ENCODE assay signal across 25 mouse cellular contexts in genomic region chr14:117993845-117994244, GRCm38 (mm10).
"Had no signal": no experiment of that assay in that cellular context is flagged by ENCODE, and none has a peak within 500 bp of the region (broad histone marks: within the 10 kb centered on the region; RNA-seq: fewer than 3 reads in every experiment).

No protein-coding gene starts in this region.

- H3K27ac ChIP-seq: heart, embryonic 10.5 days; heart, embryonic 13.5 days; heart, embryonic 15.5 days; hindbrain, embryonic 13.5 days; hindbrain, embryonic 15.5 days; hindbrain, postnatal 0 days; kidney, embryonic 15.5 days; kidney, postnatal 0 days; limb, embryonic 13.5 days; limb, embryonic 15.5 days; liver, embryonic 12.5 days; liver, embryonic 14.5 days had no signal

- DNase-seq: gastrocnemius, postnatal 14 days; gastrocnemius, postnatal 36 days; heart, adult 18-20 months; heart, postnatal 14 days; heart, postnatal 36 days; kidney, adult 11 months; kidney, adult 2 months; kidney, adult 9 months; kidney, postnatal 14 days; kidney, postnatal 36 days; layer of hippocampus, adult 9-11 months; layer of hippocampus, postnatal 36 days; left cerebral cortex, postnatal 4 days had no signal

- H3K4me1 ChIP-seq: heart, embryonic 13.5 days; heart, embryonic 15.5 days; hindbrain, embryonic 13.5 days; hindbrain, embryonic 15.5 days; kidney, embryonic 15.5 days; limb, embryonic 13.5 days; limb, embryonic 15.5 days; liver, embryonic 12.5 days had no signal

- H3K4me2 ChIP-seq: heart, embryonic 13.5 days; heart, embryonic 15.5 days; hindbrain, embryonic 13.5 days; hindbrain, embryonic 15.5 days; kidney, embryonic 15.5 days; limb, embryonic 13.5 days; limb, embryonic 15.5 days; liver, embryonic 12.5 days had no signal

- ATAC-seq: hindbrain, postnatal 0 days; liver, embryonic 12.5 days had no signal

- H3K4me3 ChIP-seq: heart, embryonic 10.5 days; heart, embryonic 13.5 days; heart, embryonic 15.5 days; hindbrain, embryonic 13.5 days; hindbrain, embryonic 15.5 days; kidney, embryonic 15.5 days; limb, embryonic 13.5 days; limb, embryonic 15.5 days; liver, embryonic 12.5 days had no signal

- H3K27me3 ChIP-seq: hindbrain, embryonic 13.5 days; hindbrain, embryonic 15.5 days; kidney, embryonic 15.5 days; limb, embryonic 13.5 days; limb, embryonic 15.5 days; liver, embryonic 12.5 days had no signal

- H3K9me3 ChIP-seq: heart, embryonic 10.5 days; heart, embryonic 15.5 days; hindbrain, embryonic 13.5 days; hindbrain, embryonic 15.5 days; kidney, embryonic 15.5 days; limb, embryonic 13.5 days; limb, embryonic 15.5 days had no signal

- H3K9ac ChIP-seq: heart, embryonic 13.5 days; heart, embryonic 15.5 days; hindbrain, embryonic 13.5 days; hindbrain, embryonic 15.5 days; kidney, embryonic 15.5 days; limb, embryonic 13.5 days; limb, embryonic 15.5 days; liver, embryonic 12.5 days; liver, embryonic 14.5 days had no signal

- H3K36me3 ChIP-seq: heart, embryonic 10.5 days; heart, embryonic 13.5 days; heart, embryonic 15.5 days; hindbrain, embryonic 13.5 days; hindbrain, embryonic 15.5 days; kidney, embryonic 15.5 days; limb, embryonic 13.5 days; limb, embryonic 15.5 days; liver, embryonic 12.5 days had no signal
